Mouse (Mus musculus): Measurements from ENCODE around the gene Tenm2. TPM values are rescaled to one million over a fixed set of nuclear protein-coding genes. Genes with fewer than 3 reads are reported as not detected.

Gene Tenm2
- polyA plus RNA-seq, 1 experiment from 2014 or later = 0.95 TPM

GRCm38 (mm10) chr11:36264776-36265466 lies 970.8 kb downstream of the Tenm2 start:
- Histone ChIP-seq H3K27me3 (ENCODE audit: control insufficient read depth, insufficient read depth, low read length) (no peaks in the 10 kb centered on the region), H3K36me3 (ENCODE audit: control insufficient read depth, insufficient read depth, low read length) (no peaks in the 10 kb centered on the region), H3K4me2 (replicated peaks; ENCODE audit: low read depth, low read length) (no peak overlapping the region), H3K27ac (ENCODE audit: low read depth, low read length) (no peak overlapping the region), H3K4me3 (ENCODE audit: low read length) (no peak overlapping the region), H3K4me1 (ENCODE audit: control insufficient read depth, insufficient read depth, low read length) (peaks cover 3% of the 10 kb centered on the region; the same call in 1 of the 2 replicates), H3K9ac (ENCODE audit: low read depth, low read length) (no peak overlapping the region), H3K9me3 (ENCODE audit: control insufficient read depth, low read length) (no peaks in the 10 kb centered on the region)
- 66% methylated on average over 17 of the region's 17 CpGs for WGBS
- no peak for ATAC-seq (ENCODE audit: low FRiP score, low TSS enrichment)

- Histone ChIP-seq H3K4me1 (ENCODE audit: control insufficient read depth, insufficient read depth, low read length) (peaks cover 3% of the 10 kb centered on the region; the same call in 1 of the 2 replicates), H3K9ac (ENCODE audit: low read depth, low read length) (no peak overlapping the region), H3K27ac (ENCODE audit: low read depth, low read length) (no peak overlapping the region), H3K27me3 (ENCODE audit: control insufficient read depth, insufficient read depth, low read length) (no peaks in the 10 kb centered on the region), H3K9me3 (ENCODE audit: control insufficient read depth, low read length) (no peaks in the 10 kb centered on the region), H3K4me3 (ENCODE audit: low read length) (no peak overlapping the region), H3K4me2 (replicated peaks; ENCODE audit: low read depth, low read length) (peak overlapping the region; percentile 21), H3K36me3 (ENCODE audit: control insufficient read depth, insufficient read depth, low read length) (no peaks in the 10 kb centered on the region)
- WGBS = 17% methylated on average over 10 of the region's 10 CpGs
- no peak; the same call in 1 of the 2 replicates for ATAC-seq (ENCODE audit: low FRiP score, low TSS enrichment)
Observed at GRCm38 (mm10) chr11:36263840-36264239, 971.9 kb downstream of the Tenm2 start.

- Histone ChIP-seq H3K4me1 (ENCODE audit: control insufficient read depth, insufficient read depth, low read length) (no peaks in the 10 kb centered on the region), H3K4me2 (replicated peaks; ENCODE audit: low read depth, low read length) (no peak overlapping the region), H3K27me3 (ENCODE audit: control insufficient read depth, insufficient read depth, low read length) (no peaks in the 10 kb centered on the region), H3K9ac (ENCODE audit: low read depth, low read length) (no peak overlapping the region), H3K36me3 (ENCODE audit: control insufficient read depth, insufficient read depth, low read length) (no peaks in the 10 kb centered on the region), H3K4me3 (ENCODE audit: low read length) (no peak overlapping the region), H3K9me3 (ENCODE audit: control insufficient read depth, low read length) (no peaks in the 10 kb centered on the region), H3K27ac (ENCODE audit: low read depth, low read length) (no peak overlapping the region)
- ATAC-seq (ENCODE audit: low FRiP score, low TSS enrichment) = no peak
- WGBS = 73% methylated on average over 5 of the region's 5 CpGs
Observed at GRCm38 (mm10) chr11:36257187-36257586, 978.6 kb downstream of the Tenm2 start.

DNA sequence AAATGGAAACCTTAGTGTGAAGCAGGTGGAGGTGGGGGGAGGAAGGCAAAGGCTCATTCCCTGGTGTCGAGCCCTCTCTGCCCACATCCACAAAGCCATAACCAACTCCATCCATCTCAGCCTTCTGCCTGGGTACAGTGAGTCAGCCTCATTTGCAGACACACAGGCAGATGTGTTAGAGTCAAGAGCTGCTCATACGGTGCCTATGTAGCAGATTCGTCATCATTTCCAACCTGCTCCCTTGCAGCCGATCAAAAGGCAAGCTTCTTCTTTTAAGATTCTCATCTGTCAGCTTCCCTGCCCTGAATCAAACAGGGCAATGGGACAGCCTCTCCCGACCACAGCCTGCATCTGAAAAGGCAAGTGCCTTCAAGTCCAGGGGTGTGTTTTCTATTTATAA lies 979.0 kb downstream of the Tenm2 start:
- Histone ChIP-seq H3K36me3 (ENCODE audit: control insufficient read depth, insufficient read depth, low read length) (no peaks in the 10 kb centered on the region), H3K4me1 (ENCODE audit: control insufficient read depth, insufficient read depth, low read length) (no peaks in the 10 kb centered on the region), H3K9me3 (ENCODE audit: control insufficient read depth, low read length) (no peaks in the 10 kb centered on the region), H3K27me3 (ENCODE audit: control insufficient read depth, insufficient read depth, low read length) (no peaks in the 10 kb centered on the region), H3K4me2 (replicated peaks; ENCODE audit: low read depth, low read length) (no peak overlapping the region), H3K4me3 (ENCODE audit: low read length) (no peak overlapping the region), H3K27ac (ENCODE audit: low read depth, low read length) (no peak overlapping the region), H3K9ac (ENCODE audit: low read depth, low read length) (no peak overlapping the region)
- no peak for ATAC-seq (ENCODE audit: low FRiP score, low TSS enrichment)
- WGBS = 76% methylated on average over 5 of the region's 5 CpGs

GRCm38 (mm10) chr11:36254019-36254418 lies 981.7 kb downstream of the Tenm2 start:
- Histone ChIP-seq H3K36me3 (ENCODE audit: control insufficient read depth, insufficient read depth, low read length) (no peaks in the 10 kb centered on the region), H3K9ac (ENCODE audit: low read depth, low read length) (no peak overlapping the region), H3K4me1 (ENCODE audit: control insufficient read depth, insufficient read depth, low read length) (no peaks in the 10 kb centered on the region), H3K9me3 (ENCODE audit: control insufficient read depth, low read length) (no peaks in the 10 kb centered on the region), H3K27ac (ENCODE audit: low read depth, low read length) (no peak overlapping the region), H3K27me3 (ENCODE audit: control insufficient read depth, insufficient read depth, low read length) (no peaks in the 10 kb centered on the region), H3K4me3 (ENCODE audit: low read length) (no peak overlapping the region), H3K4me2 (replicated peaks; ENCODE audit: low read depth, low read length) (no peak overlapping the region)
- WGBS = 82% methylated on average over 2 of the region's 2 CpGs
- ATAC-seq (ENCODE audit: low FRiP score, low TSS enrichment) = no peak

DNA sequence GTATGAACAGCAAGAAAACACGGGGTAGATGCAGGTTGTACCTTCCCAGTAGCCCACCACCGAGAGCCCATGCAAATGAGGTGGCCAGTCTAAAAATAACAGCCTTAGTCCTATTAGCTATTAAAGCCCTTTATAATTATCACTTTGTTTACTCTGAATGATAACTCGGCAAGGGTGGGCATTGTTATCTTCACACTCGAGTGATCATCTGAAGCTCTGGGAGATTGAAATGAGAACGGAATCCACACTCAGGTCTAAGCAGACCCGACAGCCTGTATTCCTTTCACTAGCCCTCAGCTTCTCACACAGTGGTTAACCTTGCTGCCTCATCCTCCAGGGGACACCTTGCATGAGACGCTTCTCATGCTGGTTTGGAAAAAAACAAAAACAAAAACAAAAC lies 985.7 kb downstream of the Tenm2 start:
- no peak overlapping the region for H3K27ac ChIP-seq (ENCODE audit: low read depth, low read length)
- no peaks in the 10 kb centered on the region for H3K27me3 ChIP-seq (ENCODE audit: control insufficient read depth, insufficient read depth, low read length)
- no peaks in the 10 kb centered on the region for H3K4me1 ChIP-seq (ENCODE audit: control insufficient read depth, insufficient read depth, low read length)
- H3K36me3 ChIP-seq (ENCODE audit: control insufficient read depth, insufficient read depth, low read length) = no peaks in the 10 kb centered on the region
- H3K4me3 ChIP-seq (ENCODE audit: low read length) = no peak overlapping the region
- WGBS = 75% methylated on average over 7 of the region's 7 CpGs
- no peaks in the 10 kb centered on the region for H3K9me3 ChIP-seq (ENCODE audit: control insufficient read depth, low read length)
- no peak for ATAC-seq (ENCODE audit: low FRiP score, low TSS enrichment)
- H3K4me2 ChIP-seq (replicated peaks; ENCODE audit: low read depth, low read length) = no peak overlapping the region
- H3K9ac ChIP-seq (ENCODE audit: low read depth, low read length) = no peak overlapping the region

- Histone ChIP-seq H3K27me3 (ENCODE audit: control insufficient read depth, insufficient read depth, low read length) (no peaks in the 10 kb centered on the region), H3K27ac (ENCODE audit: low read depth, low read length) (no peak overlapping the region), H3K4me2 (replicated peaks; ENCODE audit: low read depth, low read length) (no peak overlapping the region), H3K36me3 (ENCODE audit: control insufficient read depth, insufficient read depth, low read length) (no peaks in the 10 kb centered on the region), H3K9me3 (ENCODE audit: control insufficient read depth, low read length) (no peaks in the 10 kb centered on the region), H3K4me3 (ENCODE audit: low read length) (no peak overlapping the region), H3K9ac (ENCODE audit: low read depth, low read length) (no peak overlapping the region), H3K4me1 (ENCODE audit: control insufficient read depth, insufficient read depth, low read length) (no peaks in the 10 kb centered on the region)
- no peak for ATAC-seq (ENCODE audit: low FRiP score, low TSS enrichment)
- 87% methylated on average over 3 of the region's 3 CpGs for WGBS
Observed at GRCm38 (mm10) chr11:36246152-36246551, 989.6 kb downstream of the Tenm2 start.

GRCm38 (mm10) chr11:36244491-36244882 lies 991.3 kb downstream of the Tenm2 start:
- no peak overlapping the region for H3K27ac ChIP-seq (ENCODE audit: low read depth, low read length)
- ATAC-seq (ENCODE audit: low FRiP score, low TSS enrichment) = no peak

DNA sequence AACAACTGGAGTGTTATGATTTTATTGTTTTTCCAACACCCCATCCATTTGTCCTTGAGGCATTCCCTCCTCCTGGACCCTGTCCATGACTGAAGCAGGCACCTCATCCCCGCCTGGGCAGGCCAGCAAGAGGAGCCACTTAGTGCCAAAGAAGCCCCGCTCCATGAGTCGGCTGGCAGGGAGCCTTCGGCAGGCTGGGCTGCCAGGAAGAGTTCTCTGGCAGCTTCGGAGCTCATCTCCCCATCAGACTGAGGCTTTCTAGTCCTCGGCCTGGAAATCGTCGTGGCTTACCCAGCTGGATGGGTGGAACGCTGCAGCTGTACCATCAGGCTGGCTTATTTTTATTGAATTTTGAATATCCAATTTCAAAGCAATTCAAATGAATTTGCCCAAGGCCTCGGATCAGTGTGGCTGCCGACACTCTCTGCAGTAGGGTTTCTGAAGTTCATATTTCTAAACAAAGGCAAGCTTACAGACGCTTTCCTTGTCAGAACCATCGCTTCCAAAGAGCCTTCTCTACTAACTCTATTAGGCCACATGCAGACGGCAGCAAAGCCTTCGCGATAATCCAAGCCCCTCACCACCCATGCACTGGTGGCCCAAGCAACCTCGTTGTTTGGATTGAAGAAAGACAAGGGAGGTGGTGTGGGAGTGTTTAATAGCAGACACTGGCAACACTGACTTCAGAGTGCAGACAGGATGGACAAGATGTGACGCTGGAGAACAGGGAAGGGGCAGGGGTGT lies 991.8 kb downstream of the Tenm2 start:
- no peak overlapping the region for H3K4me2 ChIP-seq (replicated peaks; ENCODE audit: low read depth, low read length)
- WGBS = 68% methylated on average over 18 of the region's 18 CpGs

More at GRCm38 (mm10) chr11:36244491-36244882, 991.3 kb downstream of the Tenm2 start:
- no peak overlapping the region for H3K4me3 ChIP-seq (ENCODE audit: low read length)
- no peaks in the 10 kb centered on the region for H3K36me3 ChIP-seq (ENCODE audit: control insufficient read depth, insufficient read depth, low read length)
- H3K27me3 ChIP-seq (ENCODE audit: control insufficient read depth, insufficient read depth, low read length) = no peaks in the 10 kb centered on the region
- 89% methylated on average over 11 of the region's 11 CpGs for WGBS
- no peak overlapping the region for H3K4me2 ChIP-seq (replicated peaks; ENCODE audit: low read depth, low read length)
- H3K9ac ChIP-seq (ENCODE audit: low read depth, low read length) = no peak overlapping the region
- no peaks in the 10 kb centered on the region for H3K4me1 ChIP-seq (ENCODE audit: control insufficient read depth, insufficient read depth, low read length)
- no peaks in the 10 kb centered on the region for H3K9me3 ChIP-seq (ENCODE audit: control insufficient read depth, low read length)

More for the DNA sequence above, 991.8 kb downstream of the Tenm2 start:
- H3K4me3 ChIP-seq (ENCODE audit: low read length) = no peak overlapping the region
- H3K4me1 ChIP-seq (ENCODE audit: control insufficient read depth, insufficient read depth, low read length) = no peaks in the 10 kb centered on the region
- H3K36me3 ChIP-seq (ENCODE audit: control insufficient read depth, insufficient read depth, low read length) = no peaks in the 10 kb centered on the region
- H3K27ac ChIP-seq (ENCODE audit: low read depth, low read length) = no peak overlapping the region
- H3K9me3 ChIP-seq (ENCODE audit: control insufficient read depth, low read length) = no peaks in the 10 kb centered on the region
- no peak overlapping the region for H3K9ac ChIP-seq (ENCODE audit: low read depth, low read length)
- no peak for ATAC-seq (ENCODE audit: low FRiP score, low TSS enrichment)
- H3K27me3 ChIP-seq (ENCODE audit: control insufficient read depth, insufficient read depth, low read length) = no peaks in the 10 kb centered on the region
